Mouse (Mus musculus): ENCODE results near the gene Mtor. TPM values are rescaled to one million over a fixed set of nuclear protein-coding genes. Genes with fewer than 3 reads are reported as not detected.

Gene Mtor
- polyA plus RNA-seq, 1 experiment: 29.7 TPM

DNA sequence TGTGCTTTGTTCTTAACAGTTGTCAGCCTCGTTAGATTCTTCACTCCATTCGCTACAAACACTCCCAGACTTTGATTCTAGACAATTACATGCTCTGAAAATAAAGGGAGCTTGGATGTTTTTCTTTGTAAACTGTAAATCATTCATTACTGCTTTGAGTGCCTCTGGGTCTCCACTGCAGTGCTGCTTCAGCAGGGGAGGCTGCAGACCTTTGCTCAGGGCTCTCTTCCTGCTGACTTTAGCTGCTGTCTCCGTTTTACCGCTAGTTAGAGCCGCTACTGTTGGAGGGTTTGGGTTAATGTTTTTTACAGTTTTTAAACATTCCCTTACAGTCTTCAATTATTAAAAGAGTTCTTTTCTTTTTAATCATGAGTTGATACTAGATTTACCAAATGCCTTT is 25.1 kb downstream of the Mtor start:
- no peak for TF ChIP-seq POLR2A (IDR thresholded peaks at IDR 0.05; ENCODE audit: insufficient read length, low read depth)
- no peak for TF ChIP-seq E2F4 (IDR thresholded peaks at IDR 0.05; ENCODE audit: insufficient read depth)
- TF ChIP-seq MYOG (IDR thresholded peaks at IDR 0.05; ENCODE audit: control insufficient read depth in 1 of 3, insufficient read depth in 1 of 3, insufficient read length in 2 of 3, low read depth in 2 of 3): no peak
- TF ChIP-seq MAX (IDR thresholded peaks at IDR 0.05; ENCODE audit: low read depth): no peak
- TF ChIP-seq USF1 (IDR thresholded peaks at IDR 0.05; ENCODE audit: low read depth): no peak
- no peak for TF ChIP-seq TCF3 (IDR thresholded peaks at IDR 0.05; ENCODE audit: insufficient read length, low read depth)
- TF ChIP-seq SRF (IDR thresholded peaks at IDR 0.05; ENCODE audit: control insufficient read depth, insufficient read length, low read depth): no peak
- no peak for TF ChIP-seq MYOD1 (IDR thresholded peaks at IDR 0.05; ENCODE audit: control insufficient read depth in 1 of 3, insufficient read length in 2 of 3, low read depth in 2 of 3)
- TF ChIP-seq TCF12 (IDR thresholded peaks at IDR 0.05; ENCODE audit: insufficient read depth, poor library complexity, severe bottlenecking): no peak
- no peaks in the 10 kb centered on the region for H3K79me2 ChIP-seq (ENCODE audit: control insufficient read depth, insufficient read depth)
- H3K4me3 ChIP-seq: no peak overlapping the region
- H3K36me3 ChIP-seq (ENCODE audit: control insufficient read depth, insufficient read depth): peaks cover 23% of the 10 kb centered on the region
- no peak overlapping the region for H3K4me2 ChIP-seq (ENCODE audit: low read depth)
- H3ac ChIP-seq (ENCODE audit: control insufficient read depth, insufficient read length): no peak overlapping the region
- H3K27me3 ChIP-seq (ENCODE audit: control insufficient read depth, insufficient read depth, insufficient read length): no peaks in the 10 kb centered on the region

DNA sequence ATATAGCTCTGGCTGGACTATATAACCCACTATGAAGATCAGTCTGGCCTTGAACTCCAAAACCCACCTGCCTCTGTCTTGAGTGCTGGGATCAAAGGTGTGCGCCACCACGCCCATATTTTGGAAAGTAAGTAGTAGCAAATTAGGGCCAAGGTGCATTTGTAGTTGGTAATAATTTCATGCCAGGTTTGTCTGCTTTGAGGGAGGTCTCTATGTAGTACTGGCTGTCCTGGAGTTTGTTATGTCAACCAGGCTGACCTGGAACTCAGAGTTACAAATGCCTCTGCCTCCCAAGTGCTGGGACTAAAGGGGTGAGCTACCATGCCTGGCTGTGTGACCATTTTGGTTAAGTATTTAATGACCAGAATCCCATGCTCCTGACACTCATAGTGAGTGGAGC is 31.8 kb downstream of the Mtor start:
- H3K4me3 ChIP-seq: no peak overlapping the region

DNA sequence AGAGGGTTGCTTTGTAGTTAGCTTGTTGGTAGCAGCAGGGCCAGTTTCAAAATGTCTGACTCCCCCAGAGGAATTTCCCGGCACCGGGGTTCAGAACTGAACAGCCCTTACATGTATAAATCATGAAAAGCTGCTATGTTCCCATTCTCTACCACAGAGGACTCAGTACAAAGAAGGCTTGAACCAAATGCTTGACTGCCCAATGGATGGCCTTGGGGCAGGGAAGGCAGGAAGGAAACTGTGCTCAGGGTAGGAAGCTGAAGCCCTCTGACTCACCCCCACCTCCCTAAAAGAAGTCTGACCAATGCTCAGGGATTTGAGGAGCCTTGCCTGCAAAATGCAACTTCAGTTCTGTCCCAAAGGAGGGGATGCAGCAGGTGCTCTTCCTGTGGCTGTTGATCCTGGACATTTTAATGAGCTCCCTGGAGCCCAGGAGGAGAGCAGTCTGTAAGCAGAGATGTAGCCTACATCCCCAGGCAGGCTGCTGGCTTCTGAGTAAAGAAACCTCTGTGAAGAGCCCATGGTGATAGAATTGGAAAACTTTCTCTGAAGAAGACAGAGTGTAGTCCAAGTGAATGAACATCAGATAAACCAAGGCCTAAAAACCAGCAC is 33.3 kb downstream of the Mtor start:
- no peak for TF ChIP-seq MAX (IDR thresholded peaks at IDR 0.05; ENCODE audit: low read depth)
- TF ChIP-seq TCF12 (IDR thresholded peaks at IDR 0.05; ENCODE audit: insufficient read depth, poor library complexity, severe bottlenecking): no peak
- no peak for TF ChIP-seq USF1 (IDR thresholded peaks at IDR 0.05; ENCODE audit: low read depth)
- TF ChIP-seq POLR2A (IDR thresholded peaks at IDR 0.05; ENCODE audit: insufficient read length, low read depth): no peak
- TF ChIP-seq TCF3 (IDR thresholded peaks at IDR 0.05; ENCODE audit: insufficient read length, low read depth): no peak
- no peak for TF ChIP-seq E2F4 (IDR thresholded peaks at IDR 0.05; ENCODE audit: insufficient read depth)
- TF ChIP-seq REST (IDR thresholded peaks at IDR 0.05; ENCODE audit: insufficient read depth, insufficient read length): no peak
- no peak for TF ChIP-seq MYOD1 (IDR thresholded peaks at IDR 0.05; ENCODE audit: control insufficient read depth in 1 of 3, insufficient read length in 2 of 3, low read depth in 2 of 3)
- Histone ChIP-seq H3K4me2 (ENCODE audit: low read depth) (no peak overlapping the region), H3ac (ENCODE audit: control insufficient read depth, insufficient read length) (no peak overlapping the region), H3K27me3 (ENCODE audit: control insufficient read depth, insufficient read depth, insufficient read length) (no peaks in the 10 kb centered on the region), H3K4me3 (no peak overlapping the region), H3K79me2 (ENCODE audit: control insufficient read depth, insufficient read depth) (no peaks in the 10 kb centered on the region), H3K36me3 (ENCODE audit: control insufficient read depth, insufficient read depth) (peaks cover 51% of the 10 kb centered on the region)

More for the DNA sequence above, 31.8 kb downstream of the Mtor start:
- Histone ChIP-seq H3K4me2 (ENCODE audit: low read depth) (no peak overlapping the region), H3K79me2 (ENCODE audit: control insufficient read depth, insufficient read depth) (no peaks in the 10 kb centered on the region), H3ac (ENCODE audit: control insufficient read depth, insufficient read length) (no peak overlapping the region), H3K27me3 (ENCODE audit: control insufficient read depth, insufficient read depth, insufficient read length) (no peaks in the 10 kb centered on the region), H3K36me3 (ENCODE audit: control insufficient read depth, insufficient read depth) (peaks cover 44% of the 10 kb centered on the region)
- no peak for TF ChIP-seq TCF3 (IDR thresholded peaks at IDR 0.05; ENCODE audit: insufficient read length, low read depth)
- no peak for TF ChIP-seq POLR2AphosphoS2 (IDR thresholded peaks at IDR 0.05; ENCODE audit: insufficient read length, low read depth)
- TF ChIP-seq SRF (IDR thresholded peaks at IDR 0.05; ENCODE audit: control insufficient read depth, insufficient read length, low read depth): no peak
- TF ChIP-seq MYOG (IDR thresholded peaks at IDR 0.05; ENCODE audit: control insufficient read depth in 1 of 3, insufficient read depth in 1 of 3, insufficient read length in 2 of 3, low read depth in 2 of 3): no peak
- no peak for TF ChIP-seq CEBPB (IDR thresholded peaks at IDR 0.05; ENCODE audit: insufficient read depth, poor library complexity, severe bottlenecking)
- no peak for TF ChIP-seq MAX (IDR thresholded peaks at IDR 0.05; ENCODE audit: low read depth)
- no peak for TF ChIP-seq REST (IDR thresholded peaks at IDR 0.05; ENCODE audit: insufficient read depth, insufficient read length)
- no peak for TF ChIP-seq POLR2A (IDR thresholded peaks at IDR 0.05; ENCODE audit: insufficient read length, low read depth)

DNA sequence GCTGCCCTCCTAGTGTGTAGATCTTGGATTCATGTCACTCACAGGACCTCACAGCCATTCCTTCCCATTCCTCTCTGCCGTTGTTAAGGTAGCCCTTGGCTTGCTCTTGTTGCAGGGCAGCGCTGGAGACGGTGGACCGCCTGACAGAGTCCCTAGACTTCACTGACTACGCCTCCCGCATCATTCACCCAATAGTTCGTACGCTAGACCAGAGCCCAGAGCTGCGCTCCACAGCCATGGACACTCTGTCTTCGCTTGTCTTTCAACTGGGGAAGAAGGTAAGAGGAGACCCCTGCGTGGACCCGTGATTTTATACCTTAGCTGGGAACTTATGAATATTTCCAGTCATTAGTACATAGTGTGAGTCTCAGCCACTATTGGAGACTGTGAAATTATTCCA is 36.1 kb downstream of the Mtor start:
- Histone ChIP-seq H3ac (ENCODE audit: control insufficient read depth, insufficient read length) (no peak overlapping the region), H3K27me3 (ENCODE audit: control insufficient read depth, insufficient read depth, insufficient read length) (no peaks in the 10 kb centered on the region), H3K4me3 (no peak overlapping the region), H3K79me2 (ENCODE audit: control insufficient read depth, insufficient read depth) (no peaks in the 10 kb centered on the region), H3K4me2 (ENCODE audit: low read depth) (no peak overlapping the region), H3K36me3 (ENCODE audit: control insufficient read depth, insufficient read depth) (peaks cover 34% of the 10 kb centered on the region)
- TF ChIP-seq MYOG (IDR thresholded peaks at IDR 0.05; ENCODE audit: control insufficient read depth in 1 of 3, insufficient read depth in 1 of 3, insufficient read length in 2 of 3, low read depth in 2 of 3) (no peak), MYOD1 (IDR thresholded peaks at IDR 0.05; ENCODE audit: control insufficient read depth in 1 of 3, insufficient read length in 2 of 3, low read depth in 2 of 3) (no peak), SRF (IDR thresholded peaks at IDR 0.05; ENCODE audit: control insufficient read depth, insufficient read length, low read depth) (no peak), TCF3 (IDR thresholded peaks at IDR 0.05; ENCODE audit: insufficient read length, low read depth) (no peak), POLR2AphosphoS2 (IDR thresholded peaks at IDR 0.05; ENCODE audit: insufficient read length, low read depth) (no peak), TCF12 (IDR thresholded peaks at IDR 0.05; ENCODE audit: insufficient read depth, poor library complexity, severe bottlenecking) (no peak), REST (IDR thresholded peaks at IDR 0.05; ENCODE audit: insufficient read depth, insufficient read length) (no peak), USF1 (IDR thresholded peaks at IDR 0.05; ENCODE audit: low read depth) (no peak), MAX (IDR thresholded peaks at IDR 0.05; ENCODE audit: low read depth) (no peak), CEBPB (IDR thresholded peaks at IDR 0.05; ENCODE audit: insufficient read depth, poor library complexity, severe bottlenecking) (no peak), E2F4 (IDR thresholded peaks at IDR 0.05; ENCODE audit: insufficient read depth) (no peak), POLR2A (IDR thresholded peaks at IDR 0.05; ENCODE audit: insufficient read length, low read depth) (no peak)

DNA sequence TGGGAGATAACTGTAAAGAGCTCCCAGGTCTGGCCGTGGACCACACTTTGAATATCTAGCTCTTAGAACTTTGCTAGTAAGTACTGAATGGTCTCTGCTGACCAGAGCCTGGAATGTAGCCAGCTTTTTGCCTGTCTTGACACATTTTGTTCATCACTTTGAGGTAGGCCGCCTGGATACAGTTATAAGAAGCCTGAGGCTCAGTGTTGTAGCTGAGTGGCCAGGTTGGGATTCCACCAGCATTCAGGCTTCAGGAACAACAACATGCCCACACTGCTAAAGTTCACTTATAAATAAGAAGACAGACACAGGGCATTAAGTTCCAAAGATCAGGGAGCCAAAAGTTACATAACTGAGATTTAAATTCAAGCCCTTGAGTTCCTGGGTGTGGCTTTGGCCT is 39.4 kb downstream of the Mtor start:
- TF ChIP-seq REST (IDR thresholded peaks at IDR 0.05; ENCODE audit: insufficient read depth, insufficient read length) (no peak), POLR2AphosphoS2 (IDR thresholded peaks at IDR 0.05; ENCODE audit: insufficient read length, low read depth) (no peak), MAX (IDR thresholded peaks at IDR 0.05; ENCODE audit: low read depth) (no peak), MYOG (IDR thresholded peaks at IDR 0.05; ENCODE audit: control insufficient read depth in 1 of 3, insufficient read depth in 1 of 3, insufficient read length in 2 of 3, low read depth in 2 of 3) (no peak), MYOD1 (IDR thresholded peaks at IDR 0.05; ENCODE audit: control insufficient read depth in 1 of 3, insufficient read length in 2 of 3, low read depth in 2 of 3) (no peak), TCF3 (IDR thresholded peaks at IDR 0.05; ENCODE audit: insufficient read length, low read depth) (no peak), USF1 (IDR thresholded peaks at IDR 0.05; ENCODE audit: low read depth) (no peak), POLR2A (IDR thresholded peaks at IDR 0.05; ENCODE audit: insufficient read length, low read depth) (no peak), TCF12 (IDR thresholded peaks at IDR 0.05; ENCODE audit: insufficient read depth, poor library complexity, severe bottlenecking) (no peak), SRF (IDR thresholded peaks at IDR 0.05; ENCODE audit: control insufficient read depth, insufficient read length, low read depth) (no peak), CEBPB (IDR thresholded peaks at IDR 0.05; ENCODE audit: insufficient read depth, poor library complexity, severe bottlenecking) (no peak), E2F4 (IDR thresholded peaks at IDR 0.05; ENCODE audit: insufficient read depth) (no peak)
- Histone ChIP-seq H3K27me3 (ENCODE audit: control insufficient read depth, insufficient read depth, insufficient read length) (no peaks in the 10 kb centered on the region), H3K79me2 (ENCODE audit: control insufficient read depth, insufficient read depth) (no peaks in the 10 kb centered on the region)

More for the DNA sequence above, 39.4 kb downstream of the Mtor start:
- Histone ChIP-seq H3K36me3 (ENCODE audit: control insufficient read depth, insufficient read depth) (peaks cover 18% of the 10 kb centered on the region), H3K4me2 (ENCODE audit: low read depth) (no peak overlapping the region), H3ac (ENCODE audit: control insufficient read depth, insufficient read length) (no peak overlapping the region), H3K4me3 (no peak overlapping the region)
